ENCODE assay signal across 26 mouse cellular contexts in genomic region chr5:117345432-117345976, GRCm38 (mm10). TPM values are rescaled to one million over a fixed set of nuclear protein-coding genes. Genes with fewer than 3 reads are reported as not detected.
DNase-seq lines count a peak whose midpoint lies in the region; ATAC-seq lines count a peak whose summit lies in the region.
"Had no signal": no experiment of that assay in that cellular context is flagged by ENCODE, and none has a peak within 500 bp of the region (broad histone marks: within the 10 kb centered on the region; RNA-seq: fewer than 3 reads in every experiment).

No protein-coding gene starts in this region.

- H3K27me3 ChIP-seq in midbrain, embryonic 11.5 days (ENCODE audit: control insufficient read depth, insufficient read depth, low read length): no peaks in the 10 kb centered on the region
- no peaks in the 10 kb centered on the region; the same call in 1 of the 2 replicates for H3K27me3 ChIP-seq in midbrain, embryonic 10.5 days (ENCODE audit: low read depth, poor library complexity, severe bottlenecking)
- H3K27me3 ChIP-seq: heart, embryonic 12.5 days; heart, embryonic 15.5 days; hindbrain, embryonic 13.5 days; intestine, embryonic 15.5 days had no signal

- H3K27ac ChIP-seq in midbrain, embryonic 11.5 days (ENCODE audit: low read depth, low read length): no peak overlapping the region
- no peak overlapping the region for H3K27ac ChIP-seq in midbrain, embryonic 10.5 days (replicated peaks)
- H3K27ac ChIP-seq: gastrocnemius, adult 2 months; heart, embryonic 15.5 days; hindbrain, embryonic 10.5 days; hindbrain, embryonic 13.5 days; intestine, embryonic 15.5 days had no signal

- ATAC-seq in midbrain, embryonic 11.5 days (ENCODE audit: low FRiP score): no peak
- peak; percentile 72 for ATAC-seq in megakaryocyte progenitor cell, adult 5-6 weeks (replicated peaks; ENCODE audit: poor library complexity)
- ATAC-seq: CD4-positive, CD25-positive, alpha-beta regulatory T cell, adult 4 months; forebrain, embryonic 14.5 days; forebrain, postnatal 0 days; hindbrain, embryonic 16.5 days; intestine, embryonic 15.5 days had no signal

- 81% methylated on average over 5 of the region's 5 CpGs for WGBS in midbrain, embryonic 11.5 days
- 81% methylated on average over 5 of the region's 5 CpGs for WGBS in midbrain, embryonic 10.5 days

- H3K36me3 ChIP-seq in midbrain, embryonic 11.5 days (ENCODE audit: control insufficient read depth, insufficient read depth, low read length): no peaks in the 10 kb centered on the region
- no peaks in the 10 kb centered on the region; the same call in 1 of the 2 replicates for H3K36me3 ChIP-seq in midbrain, embryonic 10.5 days
- H3K36me3 ChIP-seq: hindbrain, embryonic 13.5 days had no signal

- no peaks in the 10 kb centered on the region for H3K9me3 ChIP-seq in midbrain, embryonic 11.5 days (ENCODE audit: control insufficient read depth, low read length)
- 0 out of 2 replicates have a peak, but pooled peaks cover 4% of the 10 kb centered on the region for H3K9me3 ChIP-seq in midbrain, embryonic 10.5 days (replicated peaks)
- H3K9me3 ChIP-seq: heart, embryonic 15.5 days; hindbrain, embryonic 13.5 days; intestine, embryonic 15.5 days had no signal

- peak; percentile 60 for DNase-seq in midbrain, embryonic 11.5 days (ENCODE audit: low spot score, missing footprints)
- DNase-seq in midbrain, embryonic 10.5 days (ENCODE audit: low spot score): no peak
- peak; percentile 85 for DNase-seq in MEL-GATA-1-ER (ENCODE audit: extremely low read depth, low read depth)
- no peak for DNase-seq in cerebellum, postnatal 14 days
- DNase-seq in right cerebral cortex, postnatal 36 days (ENCODE audit: low spot score in 2 of 2): no peak
- DNase-seq: adrenal gland, adult 2 months; adrenal gland, postnatal 14 days; cerebellum, adult 11 months; cerebellum, adult 2 months; cerebellum, adult 9-11 months; cerebellum, postnatal 36 days; forebrain, postnatal 0 days; gastrocnemius, adult 2 months; gastrocnemius, postnatal 14 days; heart, adult 18-20 months; heart, postnatal 10 days; heart, postnatal 36 days had no signal

- no peaks in the 10 kb centered on the region for H3K4me1 ChIP-seq in midbrain, embryonic 11.5 days (ENCODE audit: control insufficient read depth, insufficient read depth, low read length)
- peaks cover 6% of the 10 kb centered on the region; the same call in 1 of the 2 replicates for H3K4me1 ChIP-seq in midbrain, embryonic 10.5 days
- H3K4me1 ChIP-seq: heart, embryonic 12.5 days; heart, embryonic 15.5 days; hindbrain, embryonic 13.5 days; intestine, embryonic 15.5 days had no signal

- no peak overlapping the region for H3K4me3 ChIP-seq in midbrain, embryonic 11.5 days (ENCODE audit: low read depth, low read length)
- no peak overlapping the region for H3K4me3 ChIP-seq in midbrain, embryonic 10.5 days
- H3K4me3 ChIP-seq: gastrocnemius, adult 2 months; heart, embryonic 12.5 days; heart, embryonic 15.5 days; hindbrain, embryonic 10.5 days; hindbrain, embryonic 13.5 days; intestine, embryonic 15.5 days had no signal

- H3K9ac ChIP-seq in midbrain, embryonic 11.5 days (ENCODE audit: low read length): no peak overlapping the region
- H3K9ac ChIP-seq: forebrain, postnatal 0 days; heart, embryonic 12.5 days; heart, embryonic 15.5 days; hindbrain, embryonic 13.5 days; intestine, embryonic 15.5 days had no signal

- no peak overlapping the region for H3K4me2 ChIP-seq in midbrain, embryonic 11.5 days
- H3K4me2 ChIP-seq: heart, embryonic 12.5 days; heart, embryonic 15.5 days; hindbrain, embryonic 13.5 days; intestine, embryonic 15.5 days had no signal

RNA-seq across cellular contexts. Expression of gene Wsb2, which starts 11.6 kb away (rescaled TPM):
- polyA plus RNA-seq in midbrain, embryonic 11.5 days (2014; fragmentation: Nextera tagmentation; extraction: Ambion mirVana): 72.7 and 84.2 TPM in 2 replicates
- 48.4 and 61.6 TPM in 2 replicates for polyA plus RNA-seq in midbrain, embryonic 10.5 days (2016; fragmentation: Nextera tagmentation; extraction: Ambion mirVana)
- total RNA-seq in megakaryocyte progenitor cell, adult 5-6 weeks (2015): 8.6 and 8.7 TPM in 2 replicates
- total RNA-seq in megakaryocyte progenitor cell, adult 5-6 weeks (2017): 11.3 and 27.1 TPM in 2 replicates

RNA-seq across cellular contexts. Expression of gene Vsig10, which starts 26.6 kb away (rescaled TPM):
- 1.7 and 2.2 TPM in 2 replicates for polyA plus RNA-seq in midbrain, embryonic 11.5 days (2014; fragmentation: Nextera tagmentation; extraction: Ambion mirVana)
- polyA plus RNA-seq in midbrain, embryonic 10.5 days (2016; fragmentation: Nextera tagmentation; extraction: Ambion mirVana): 2.7 and 4.0 TPM in 2 replicates
- total RNA-seq in megakaryocyte progenitor cell, adult 5-6 weeks (2015): 0.49 and 1.7 TPM in 2 replicates
- 0.83 and 2.4 TPM in 2 replicates for total RNA-seq in megakaryocyte progenitor cell, adult 5-6 weeks (2017)

RNA-seq across cellular contexts. Expression of gene Rfc5, which starts 43.3 kb away (rescaled TPM):
- 97.7 and 102 TPM in 2 replicates for polyA plus RNA-seq in midbrain, embryonic 11.5 days (2014; fragmentation: Nextera tagmentation; extraction: Ambion mirVana)
- polyA plus RNA-seq in midbrain, embryonic 10.5 days (2016; fragmentation: Nextera tagmentation; extraction: Ambion mirVana): 127 and 151 TPM in 2 replicates
- 53.9 and 61.7 TPM in 2 replicates for total RNA-seq in megakaryocyte progenitor cell, adult 5-6 weeks (2015)
- total RNA-seq in megakaryocyte progenitor cell, adult 5-6 weeks (2017): 53.1 and 60.4 TPM in 2 replicates

RNA-seq across cellular contexts. Expression of gene Pebp1, which starts 58.1 kb away (rescaled TPM):
- 893 and 966 TPM in 2 replicates for polyA plus RNA-seq in midbrain, embryonic 11.5 days (2014; fragmentation: Nextera tagmentation; extraction: Ambion mirVana)
- polyA plus RNA-seq in midbrain, embryonic 10.5 days (2016; fragmentation: Nextera tagmentation; extraction: Ambion mirVana): 946 and 962 TPM in 2 replicates
- total RNA-seq in megakaryocyte progenitor cell, adult 5-6 weeks (2015): 286 and 347 TPM in 2 replicates
- 131 and 158 TPM in 2 replicates for total RNA-seq in megakaryocyte progenitor cell, adult 5-6 weeks (2017)

Comparison
In these comparisons a context has a peak if more than half of its experiments do, and no peak if none do; other contexts are left out.
1. DNase-seq: peak in midbrain, embryonic 11.5 days (single experiment) and MEL-GATA-1-ER (single experiment); none in midbrain, embryonic 10.5 days (single experiment), cerebellum, postnatal 14 days (0 of 2) and right cerebral cortex, postnatal 36 days (0 of 2).